Mouse (Mus musculus): ENCODE measurements around the gene Stambpl1.

- no peak for TF ChIP-seq CTCF (IDR thresholded peaks at IDR 0.05; ENCODE audit: insufficient read depth, low read depth, low read length)
- no peak for TF ChIP-seq POLR2A (IDR thresholded peaks at IDR 0.05; ENCODE audit: insufficient read depth, low read depth, low read length)
Observed at GRCm38 (mm10) chr19:34256936-34257335, 64.9 kb downstream of the Stambpl1 start.
